Mouse (Mus musculus): ENCODE measurements around the gene Mamstr. TPM values are rescaled to one million over a fixed set of nuclear protein-coding genes. Genes with fewer than 3 reads are reported as not detected.

Gene Mamstr
- total and polyA plus RNA-seq, 3 experiments: 3.8 to 11.3 (median 4.0) TPM

DNA sequence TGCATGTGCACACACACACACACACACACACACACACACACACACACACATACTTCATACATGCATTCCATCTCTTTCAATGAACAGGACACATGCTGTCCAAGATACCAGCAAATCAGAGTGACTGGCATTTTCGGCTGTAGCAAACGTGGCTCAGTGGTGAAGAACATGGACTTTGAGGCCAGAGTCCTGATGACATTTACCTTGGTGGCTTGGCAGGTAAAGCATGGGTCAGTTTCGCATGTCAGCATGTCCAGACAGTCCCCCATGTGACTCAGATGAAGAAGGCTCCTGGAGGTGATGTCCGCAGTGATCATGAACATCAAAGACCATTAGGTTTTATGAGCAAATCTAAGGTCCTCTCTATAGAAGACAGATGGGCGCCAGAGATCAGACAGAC lies 42.8 kb upstream of the Mamstr start:
- no peaks in the 10 kb centered on the region for H3K36me3 ChIP-seq (ENCODE audit: control insufficient read depth, insufficient read depth, low read length)
- H3K4me3 ChIP-seq: no peak overlapping the region
- 90% methylated on average over 5 of the region's 5 CpGs for WGBS
- no peaks in the 10 kb centered on the region for H3K27me3 ChIP-seq (ENCODE audit: control insufficient read depth, insufficient read depth, low read length)
- H3K27ac ChIP-seq: no peak overlapping the region
- intact Hi-C loops (cut with DNase I): loop anchor here (2.0 kb wide), 1 partner anchor 16 kb away; no protein-coding TSS in a partner anchor
- no peaks in the 10 kb centered on the region for H3K4me1 ChIP-seq (ENCODE audit: control insufficient read depth, insufficient read depth, low read length)
- no peaks in the 10 kb centered on the region for H3K79me2 ChIP-seq (replicated peaks; ENCODE audit: control insufficient read depth, insufficient read depth, low read length)
- TF ChIP-seq CTCF (IDR thresholded peaks at IDR 0.05) (no peak), EP300 (IDR thresholded peaks at IDR 0.05; ENCODE audit: insufficient read depth, low read depth, low read length) (no peak), POLR2A (IDR thresholded peaks at IDR 0.05; ENCODE audit: insufficient read depth, low read depth, low read length) (no peak)
- DNase-seq: no peak
- H3K9ac ChIP-seq (ENCODE audit: low read depth, low read length): no peak overlapping the region

DNA sequence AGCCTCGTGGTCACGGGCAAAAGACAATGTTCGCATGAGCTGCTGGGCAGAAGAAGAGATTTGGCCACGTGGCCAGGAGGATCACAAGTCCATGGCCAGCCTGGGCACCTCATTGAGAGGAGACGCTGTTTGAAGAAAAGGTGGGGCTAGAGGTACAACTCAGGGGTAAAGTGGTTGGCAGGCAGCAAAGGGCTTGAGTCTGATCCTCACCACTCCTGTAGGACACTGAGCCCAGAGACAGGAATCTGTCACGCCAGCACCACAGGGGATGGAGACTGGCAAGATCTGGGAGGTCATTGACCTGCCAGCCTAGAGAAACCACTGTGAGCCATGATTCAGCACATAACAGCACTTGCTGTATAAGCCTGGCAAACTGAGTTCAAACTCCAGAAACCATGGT lies 42.2 kb upstream of the Mamstr start:
- TF ChIP-seq CTCF (IDR thresholded peaks at IDR 0.05) (no peak), POLR2A (IDR thresholded peaks at IDR 0.05; ENCODE audit: insufficient read depth, low read depth, low read length) (no peak), EP300 (IDR thresholded peaks at IDR 0.05; ENCODE audit: insufficient read depth, low read depth, low read length) (no peak)
- Histone ChIP-seq H3K4me3 (no peak overlapping the region), H3K9ac (ENCODE audit: low read depth, low read length) (no peak overlapping the region), H3K4me1 (ENCODE audit: control insufficient read depth, insufficient read depth, low read length) (no peaks in the 10 kb centered on the region), H3K36me3 (ENCODE audit: control insufficient read depth, insufficient read depth, low read length) (no peaks in the 10 kb centered on the region), H3K27me3 (ENCODE audit: control insufficient read depth, insufficient read depth, low read length) (no peaks in the 10 kb centered on the region), H3K79me2 (replicated peaks; ENCODE audit: control insufficient read depth, insufficient read depth, low read length) (no peaks in the 10 kb centered on the region), H3K27ac (no peak overlapping the region)
- WGBS: 94% methylated on average over 6 of the region's 6 CpGs
- DNase-seq: no peak
- intact Hi-C loops (cut with DNase I): loop anchor here (2.0 kb wide), 1 partner anchor 15 kb away; no protein-coding TSS in a partner anchor

DNA sequence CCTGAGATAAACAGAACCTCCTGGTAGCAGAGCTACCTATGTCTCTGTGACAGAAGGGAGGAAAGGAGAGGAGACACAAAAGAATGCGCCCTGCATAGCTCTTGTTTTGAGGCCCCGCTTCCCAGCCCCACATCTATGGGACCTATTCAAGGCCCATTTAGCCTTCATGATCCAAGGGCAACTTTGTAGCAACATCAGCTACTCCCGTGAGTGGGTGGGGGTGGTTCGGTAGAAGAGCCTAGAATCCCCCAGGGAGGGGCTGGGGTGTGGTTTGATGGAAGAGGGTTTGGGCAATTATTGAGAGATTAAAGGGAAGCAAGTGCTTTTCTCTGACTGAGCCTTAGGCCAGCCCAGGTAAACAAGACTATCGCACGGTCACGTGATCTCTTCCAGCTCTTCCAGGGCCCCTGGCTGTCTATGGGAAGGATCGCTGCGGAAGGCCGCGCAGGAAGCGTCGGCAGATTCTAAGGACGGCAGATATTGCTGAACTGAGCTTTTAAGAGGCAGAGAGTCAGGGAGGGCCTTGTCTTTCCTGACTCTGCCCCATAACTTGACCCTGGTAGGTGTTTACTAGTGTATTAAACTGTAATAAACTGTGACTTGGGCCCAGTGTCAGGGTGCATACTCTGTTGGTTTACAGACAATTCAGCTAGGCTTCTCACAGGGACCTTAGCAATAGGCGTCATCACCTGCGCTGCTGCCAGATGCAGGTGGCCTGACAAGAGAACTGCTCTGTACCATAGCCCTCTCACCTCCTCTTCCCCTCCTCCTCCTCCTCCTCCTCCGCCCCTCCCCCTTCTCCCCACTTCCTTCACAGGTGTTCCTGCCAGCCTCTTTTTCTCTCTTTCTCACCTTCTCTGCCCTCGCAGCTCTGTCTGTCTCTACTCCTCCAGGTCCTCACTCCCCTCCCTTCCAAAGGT lies 40.6 kb upstream of the Mamstr start:
- intact Hi-C loops (cut with DNase I): no loop called here
- Histone ChIP-seq H3K79me2 (replicated peaks; ENCODE audit: control insufficient read depth, insufficient read depth, low read length) (no peaks in the 10 kb centered on the region), H3K27ac (no peak overlapping the region), H3K4me3 (no peak overlapping the region), H3K27me3 (ENCODE audit: control insufficient read depth, insufficient read depth, low read length) (no peaks in the 10 kb centered on the region), H3K9ac (ENCODE audit: low read depth, low read length) (no peak overlapping the region), H3K36me3 (ENCODE audit: control insufficient read depth, insufficient read depth, low read length) (no peaks in the 10 kb centered on the region), H3K4me1 (ENCODE audit: control insufficient read depth, insufficient read depth, low read length) (no peaks in the 10 kb centered on the region)
- DNase-seq: no peak
- WGBS: 52% methylated on average over 18 of the region's 18 CpGs
- TF ChIP-seq CTCF (IDR thresholded peaks at IDR 0.05): no peak
- no peak for TF ChIP-seq POLR2A (IDR thresholded peaks at IDR 0.05; ENCODE audit: insufficient read depth, low read depth, low read length)
- no peak for TF ChIP-seq EP300 (IDR thresholded peaks at IDR 0.05; ENCODE audit: insufficient read depth, low read depth, low read length)

DNA sequence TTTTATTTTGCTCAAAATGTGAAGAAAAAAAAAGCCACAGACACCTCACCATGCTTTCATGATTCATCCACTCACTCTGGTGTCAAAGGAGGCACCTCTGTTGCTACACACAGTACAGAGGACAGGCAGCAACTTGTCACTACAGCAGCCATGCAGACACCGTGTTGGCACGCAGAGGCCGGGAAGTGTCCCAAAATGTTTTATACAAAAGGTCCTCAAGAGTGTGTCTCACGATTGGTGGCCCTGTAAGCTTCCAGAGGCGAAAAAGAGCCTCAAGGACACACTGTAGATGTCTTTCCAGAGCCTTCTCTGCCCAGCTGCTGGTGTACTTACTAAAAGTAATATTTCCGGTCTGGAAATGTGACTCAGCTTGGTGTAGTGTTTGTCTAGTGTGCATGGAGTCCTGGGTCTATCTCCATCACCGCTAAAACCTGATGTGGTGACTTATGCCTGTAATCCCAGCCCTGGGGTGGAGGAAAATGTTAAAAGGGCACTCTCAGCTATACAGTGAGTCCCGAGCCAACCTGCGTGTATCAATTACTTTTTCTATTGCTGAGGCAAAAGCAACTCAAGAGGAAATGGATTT lies 34.0 kb upstream of the Mamstr start:
- H3K79me2 ChIP-seq (replicated peaks; ENCODE audit: control insufficient read depth, insufficient read depth, low read length): no peaks in the 10 kb centered on the region
- no peaks in the 10 kb centered on the region for H3K4me1 ChIP-seq (ENCODE audit: control insufficient read depth, insufficient read depth, low read length)
- TF ChIP-seq CTCF (IDR thresholded peaks at IDR 0.05): no peak
- no peak for TF ChIP-seq POLR2A (IDR thresholded peaks at IDR 0.05; ENCODE audit: insufficient read depth, low read depth, low read length)
- TF ChIP-seq EP300 (IDR thresholded peaks at IDR 0.05; ENCODE audit: insufficient read depth, low read depth, low read length): no peak
- no peak overlapping the region for H3K27ac ChIP-seq
- H3K9ac ChIP-seq (ENCODE audit: low read depth, low read length): no peak overlapping the region
- H3K4me3 ChIP-seq: no peak overlapping the region
- WGBS: 57% methylated on average over 9 of the region's 9 CpGs
- no peaks in the 10 kb centered on the region for H3K36me3 ChIP-seq (ENCODE audit: control insufficient read depth, insufficient read depth, low read length)
- intact Hi-C loops (cut with DNase I): no loop called here
- DNase-seq: no peak
- no peaks in the 10 kb centered on the region for H3K27me3 ChIP-seq (ENCODE audit: control insufficient read depth, insufficient read depth, low read length)

DNA sequence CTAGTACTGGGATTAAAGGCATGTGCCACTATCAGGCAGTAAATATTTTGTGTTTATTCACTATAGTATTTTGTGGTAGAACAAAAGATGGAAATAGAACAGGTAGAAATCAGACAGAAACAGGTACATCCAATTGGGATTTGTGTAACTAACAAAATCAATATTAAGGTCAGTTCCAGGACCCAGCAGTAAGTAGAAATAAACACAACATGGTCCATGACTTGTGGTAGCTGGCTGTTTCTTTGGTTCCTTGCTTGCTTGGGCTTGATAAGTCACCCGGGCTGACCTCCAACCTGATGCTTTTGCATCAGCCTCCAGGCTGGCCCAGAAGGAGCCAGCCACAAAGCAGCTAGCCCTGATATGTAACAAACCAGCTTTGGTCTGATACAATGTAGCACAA lies 30.3 kb upstream of the Mamstr start:
- no peak for TF ChIP-seq EP300 (IDR thresholded peaks at IDR 0.05; ENCODE audit: insufficient read depth, low read depth, low read length)
- no peak for TF ChIP-seq POLR2A (IDR thresholded peaks at IDR 0.05; ENCODE audit: insufficient read depth, low read depth, low read length)
- TF ChIP-seq CTCF (IDR thresholded peaks at IDR 0.05): no peak
- 74% methylated on average over 1 of the region's 1 CpGs for WGBS
- intact Hi-C loops (cut with DNase I): no loop called here

DNA sequence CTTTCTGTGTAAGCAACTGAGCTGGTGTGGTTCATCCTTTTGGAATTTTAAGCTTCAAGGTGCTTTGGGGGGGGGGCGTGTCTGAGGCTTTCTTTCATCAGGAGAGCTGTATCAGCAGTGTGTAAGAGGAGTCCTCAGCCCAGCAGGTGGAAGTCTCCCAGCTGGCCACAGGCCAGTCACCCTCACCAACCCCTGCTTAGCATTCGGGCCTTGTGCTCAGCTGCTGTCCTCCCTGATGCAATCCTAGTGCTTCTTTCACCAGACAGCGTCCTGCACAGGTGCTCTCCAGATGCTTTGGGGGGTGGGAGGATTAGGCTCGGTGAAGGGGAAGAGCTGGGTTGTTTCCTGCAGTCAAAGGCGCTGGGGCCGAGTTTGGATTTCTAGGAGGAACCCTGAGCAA lies 23.5 kb upstream of the Mamstr start:
- DNase-seq: peak in 1 of 2 experiments; percentile 28
- H3K9ac ChIP-seq (ENCODE audit: low read depth, low read length): no peak overlapping the region
- H3K27ac ChIP-seq: no peak overlapping the region
- H3K4me1 ChIP-seq (ENCODE audit: control insufficient read depth, insufficient read depth, low read length): no peaks in the 10 kb centered on the region; the same call in 1 of the 2 replicates
- 51% methylated on average over 6 of the region's 6 CpGs for WGBS
- no peaks in the 10 kb centered on the region for H3K79me2 ChIP-seq (replicated peaks; ENCODE audit: control insufficient read depth, insufficient read depth, low read length)
- TF ChIP-seq CTCF (IDR thresholded peaks at IDR 0.05) (no peak), POLR2A (IDR thresholded peaks at IDR 0.05; ENCODE audit: insufficient read depth, low read depth, low read length) (no peak), EP300 (IDR thresholded peaks at IDR 0.05; ENCODE audit: insufficient read depth, low read depth, low read length) (no peak)
- H3K4me3 ChIP-seq: no peak overlapping the region
- no peaks in the 10 kb centered on the region for H3K27me3 ChIP-seq (ENCODE audit: control insufficient read depth, insufficient read depth, low read length)
- no peaks in the 10 kb centered on the region for H3K36me3 ChIP-seq (ENCODE audit: control insufficient read depth, insufficient read depth, low read length)
- intact Hi-C loops (cut with DNase I): no loop called here

More for the DNA sequence above, 30.3 kb upstream of the Mamstr start:
- H3K4me1 ChIP-seq (ENCODE audit: control insufficient read depth, insufficient read depth, low read length): no peaks in the 10 kb centered on the region
- DNase-seq: no peak
- H3K27me3 ChIP-seq (ENCODE audit: control insufficient read depth, insufficient read depth, low read length): no peaks in the 10 kb centered on the region
- no peak overlapping the region for H3K4me3 ChIP-seq
- no peaks in the 10 kb centered on the region for H3K79me2 ChIP-seq (replicated peaks; ENCODE audit: control insufficient read depth, insufficient read depth, low read length)
- H3K9ac ChIP-seq (ENCODE audit: low read depth, low read length): no peak overlapping the region
- no peak overlapping the region for H3K27ac ChIP-seq
- no peaks in the 10 kb centered on the region for H3K36me3 ChIP-seq (ENCODE audit: control insufficient read depth, insufficient read depth, low read length)
